Mouse (Mus musculus) megakaryocyte, embryonic 14.5 days (primary cell): ENCODE data around the gene Praf2. TPM values are rescaled to one million over a fixed set of nuclear protein-coding genes. Genes with fewer than 3 reads are reported as not detected.
"Not testable (repeated sequence)": the region's sequence is repeated elsewhere in the genome, so short reads cannot be mapped to it uniquely, and the experiment has no call there.

Source experiments
- H3K27me3 ChIP-seq: replicated peaks from 2 replicates; pipeline ENCODE3; 2012; ENCODE audit warnings: inconsistent platforms
- H3K36me3 ChIP-seq: replicated peaks from 2 replicates; pipeline ENCODE3; 2012; ENCODE audit warnings: low read length, inconsistent platforms, mixed read lengths
- H3K4me1 ChIP-seq: 2 replicates; pipeline ENCODE4 v1.6.1; 2012; ENCODE audit warnings: inconsistent platforms
- H3K4me3 ChIP-seq: replicated peaks from 2 replicates; pipeline ENCODE3; 2012; ENCODE audit warnings: moderate library complexity, mild to moderate bottlenecking, inconsistent platforms
- H3K9me3 ChIP-seq: 2 replicates; pipeline ENCODE4 v1.6.1; 2012; ENCODE audit warnings: inconsistent platforms
- FLI1 ChIP-seq: IDR thresholded peaks from 2 replicates; pipeline ENCODE4 v1.6.1; 2012; ENCODE audit warnings: low read length, inconsistent platforms, mixed read lengths
- GATA1 ChIP-seq: IDR thresholded peaks from 3 replicates; pipeline ENCODE4 v1.6.1; 2012; ENCODE audit warnings: mixed read lengths, low read length, inconsistent platforms, borderline replicate concordance
- polyA plus RNA-seq: library from polyadenylated mRNA; stranded (reverse); fragments of >175 nt; gene quantifications from 2 replicates; pipeline ENCODE4 v1.2.3, GENCODE M21; 2012; ENCODE audit warnings: low replicate concordance; ENCODE audit not compliant: insufficient read depth

Praf2 gene
- 28.2 and 91.3 TPM in 2 replicates for polyA plus RNA-seq

DNA sequence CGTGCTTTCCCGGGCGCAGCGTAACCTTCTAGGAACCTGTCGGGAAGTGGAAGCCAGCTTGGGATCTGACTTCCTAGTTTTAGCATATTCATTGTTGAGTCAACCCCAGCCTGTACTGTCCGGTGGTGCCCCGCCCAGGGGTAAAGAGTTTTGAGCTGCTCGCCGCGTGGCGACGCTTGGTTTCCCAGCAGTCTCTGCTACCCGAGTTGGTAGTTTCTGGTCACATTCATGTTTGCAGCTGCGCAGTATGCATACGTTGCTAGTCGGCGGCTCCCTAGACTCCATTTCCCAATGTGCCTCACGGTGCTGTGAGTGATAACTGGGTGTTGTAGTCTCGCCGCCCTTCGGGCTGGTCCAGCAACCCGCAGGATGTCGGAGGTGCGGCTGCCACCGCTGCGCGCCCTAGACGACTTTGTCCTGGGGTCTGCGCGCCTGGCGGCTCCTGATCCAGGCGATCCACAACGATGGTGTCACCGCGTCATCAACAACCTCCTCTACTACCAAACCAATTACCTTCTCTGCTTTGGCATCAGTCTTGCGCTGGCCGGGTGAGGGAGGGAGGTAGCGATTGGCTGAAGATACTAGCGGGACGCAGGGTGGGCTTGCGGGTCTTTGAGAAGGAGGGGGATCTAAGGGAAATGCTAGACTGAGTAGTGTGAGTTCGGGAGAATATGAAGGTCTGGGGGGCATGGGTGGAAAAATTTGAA, at the start of gene Praf2:
TSS of gene Praf2 (plus strand) at position 225 of the 707 bp plus-strand sequence.
- Histone ChIP-seq H3K9me3 (no peaks in the 10 kb centered on the region), H3K4me1 (peaks cover 45% of the 10 kb centered on the region), H3K4me3 (peak within 1 kb of the TSS; percentile 91), H3K36me3 (peaks cover 44% of the 10 kb centered on the region), H3K27me3 (no peaks in the 10 kb centered on the region)
- TF ChIP-seq FLI1: no peak
- TF ChIP-seq GATA1: no peak

- no peak for TF ChIP-seq FLI1
- no peak for TF ChIP-seq GATA1
- peaks cover 17% of the 10 kb centered on the region for H3K4me1 ChIP-seq
- H3K4me3 ChIP-seq: no peak overlapping the region
Observed at GRCm38 (mm10) chrX:7678986-7679385, 49.3 kb upstream of the Praf2 start.

DNA sequence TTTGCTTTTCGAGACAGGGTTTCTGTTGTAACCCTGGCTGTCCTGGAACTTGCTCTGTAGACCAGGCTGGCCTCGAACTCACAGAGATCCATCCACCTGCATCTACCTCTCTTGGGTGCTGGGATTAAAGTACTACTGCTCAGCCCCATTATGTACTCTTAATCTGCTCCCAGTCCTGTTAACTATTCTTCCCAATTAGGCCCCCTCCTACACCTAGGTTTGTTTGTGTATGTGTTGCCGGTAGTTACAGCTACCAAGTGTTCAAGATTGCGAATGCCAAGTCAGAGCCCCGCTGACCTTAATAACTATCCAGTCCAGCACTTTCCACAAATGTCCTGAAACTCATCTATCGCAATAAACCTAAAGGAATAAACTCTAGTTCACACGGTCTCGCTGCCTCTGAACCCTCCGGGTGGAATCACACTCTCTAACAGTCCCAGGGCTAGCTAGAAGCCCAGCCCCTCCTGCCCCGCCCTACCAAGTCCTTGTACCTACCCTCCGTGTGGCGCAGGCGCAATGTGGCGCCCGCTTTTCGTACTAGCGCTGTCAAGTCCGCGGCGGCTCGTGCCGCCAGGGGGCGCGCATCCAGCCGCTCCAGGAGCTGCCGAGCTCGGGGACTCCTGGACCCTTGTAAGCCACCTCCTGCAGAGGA, 48.7 kb upstream of the Praf2 start:
- Histone ChIP-seq H3K9me3 (no peaks in the 10 kb centered on the region), H3K27me3 (peaks cover 21% of the 10 kb centered on the region), H3K4me3 (peak overlapping the region; percentile 89), H3K4me1 (peaks cover 11% of the 10 kb centered on the region), H3K36me3 (no peaks in the 10 kb centered on the region)
- no peak for TF ChIP-seq FLI1
- TF ChIP-seq GATA1: no peak

More at GRCm38 (mm10) chrX:7678986-7679385, 49.3 kb upstream of the Praf2 start:
- Histone ChIP-seq H3K27me3 (peaks cover 21% of the 10 kb centered on the region), H3K9me3 (no peaks in the 10 kb centered on the region), H3K36me3 (no peaks in the 10 kb centered on the region)

- TF ChIP-seq GATA1: no peak
- TF ChIP-seq FLI1: no peak
- Histone ChIP-seq H3K27me3 (peaks cover 17% of the 10 kb centered on the region), H3K9me3 (no peaks in the 10 kb centered on the region), H3K4me3 (peak overlapping the region; percentile 89), H3K4me1 (peaks cover 6% of the 10 kb centered on the region; the same call in 1 of the 2 replicates), H3K36me3 (no peaks in the 10 kb centered on the region)
Observed at GRCm38 (mm10) chrX:7680057-7680412, 48.2 kb upstream of the Praf2 start.

DNA sequence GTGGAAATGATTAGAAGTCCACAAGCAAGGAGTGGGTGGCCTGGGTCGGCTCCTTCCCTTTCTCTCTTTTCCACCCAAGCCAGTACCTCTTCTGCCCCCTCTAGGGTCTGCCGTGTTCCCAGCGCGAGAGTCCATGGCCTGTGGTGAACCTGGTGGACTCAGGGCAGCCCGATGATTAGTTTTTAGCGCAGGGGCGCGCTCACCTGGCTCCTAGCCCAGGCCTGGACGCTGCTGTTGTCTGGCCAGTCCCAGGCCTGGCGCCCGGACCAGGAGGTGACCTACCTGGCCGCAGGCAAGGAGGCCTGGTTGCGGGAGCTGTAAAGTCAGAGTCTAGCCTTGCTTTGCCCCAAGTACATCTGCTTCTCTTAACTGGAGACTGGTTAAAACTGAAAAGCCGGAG, 47.4 kb upstream of the Praf2 start, which contains the start of gene Magix:
TSS of gene Magix (minus strand) at position 388 of the 400 bp plus-strand sequence.
- Histone ChIP-seq H3K27me3 (peaks cover 9% of the 10 kb centered on the region), H3K36me3 (no peaks in the 10 kb centered on the region), H3K4me3 (peak within 1 kb of the TSS; percentile 89), H3K9me3 (no peaks in the 10 kb centered on the region), H3K4me1 (peaks cover 6% of the 10 kb centered on the region; the same call in 1 of the 2 replicates)
- no peak for TF ChIP-seq FLI1
- no peak for TF ChIP-seq GATA1

- no peaks in the 10 kb centered on the region for H3K9me3 ChIP-seq
- H3K4me1 ChIP-seq: no peaks in the 10 kb centered on the region
- no peak for TF ChIP-seq GATA1
- TF ChIP-seq FLI1: no peak
- H3K27me3 ChIP-seq: peaks cover 21% of the 10 kb centered on the region
- H3K36me3 ChIP-seq: no peaks in the 10 kb centered on the region
- H3K4me3 ChIP-seq: no peak overlapping the region
Observed at GRCm38 (mm10) chrX:7688321-7688720, 39.9 kb upstream of the Praf2 start.

GRCm38 (mm10) chrX:7690486-7690885, 37.8 kb upstream of the Praf2 start:
- Histone ChIP-seq H3K4me3 (no peak overlapping the region), H3K9me3 (no peaks in the 10 kb centered on the region), H3K27me3 (peaks cover 17% of the 10 kb centered on the region), H3K36me3 (no peaks in the 10 kb centered on the region), H3K4me1 (peaks cover 3% of the 10 kb centered on the region; the same call in 1 of the 2 replicates)
- TF ChIP-seq GATA1 (no peak), FLI1 (no peak)

DNA sequence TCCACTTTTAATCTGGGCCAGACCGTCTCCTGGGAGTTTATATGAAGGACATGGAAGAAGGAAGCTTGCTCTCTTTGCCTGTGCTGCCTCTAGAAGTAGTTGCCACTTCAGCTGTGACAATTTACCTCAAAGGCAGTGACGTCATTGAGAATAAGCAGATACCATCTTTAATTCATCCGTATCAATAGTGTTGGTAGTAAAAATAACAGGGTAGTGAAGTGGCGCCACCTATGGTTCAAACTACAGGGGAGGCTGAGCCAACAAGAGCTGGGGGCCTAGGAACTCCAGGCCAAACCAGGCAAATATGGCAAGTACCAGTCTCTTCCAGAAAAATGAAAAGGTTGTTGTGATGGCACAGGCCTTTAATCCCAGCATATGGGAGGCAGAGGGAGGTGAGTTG, 35.4 kb upstream of the Praf2 start:
- no peak overlapping the region for H3K4me3 ChIP-seq
- TF ChIP-seq GATA1 (no peak), FLI1 (no peak)
- no peaks in the 10 kb centered on the region for H3K36me3 ChIP-seq
- no peaks in the 10 kb centered on the region for H3K9me3 ChIP-seq
- H3K27me3 ChIP-seq: peaks cover 7% of the 10 kb centered on the region
- peaks cover 3% of the 10 kb centered on the region; the same call in 1 of the 2 replicates for H3K4me1 ChIP-seq

DNA sequence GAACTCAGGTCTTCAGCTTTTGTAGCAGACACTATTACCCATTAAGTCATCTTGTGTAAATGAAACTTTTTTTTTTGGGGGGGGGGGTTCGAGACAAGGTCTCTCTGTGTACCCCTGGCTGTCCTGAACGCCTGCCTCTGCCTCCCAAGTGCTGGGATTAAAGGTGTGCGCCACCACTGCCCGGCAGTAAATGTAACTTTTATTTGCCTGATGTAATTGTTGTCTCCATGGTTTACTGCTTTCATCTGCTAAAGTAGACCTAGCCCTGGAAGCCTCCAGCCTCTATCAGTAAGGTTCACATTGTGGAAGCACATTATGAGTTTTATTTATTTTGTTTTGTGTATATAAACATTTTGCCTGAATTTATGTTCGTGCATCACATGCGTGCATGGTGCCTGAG, 31.7 kb upstream of the Praf2 start:
- H3K9me3 ChIP-seq: no peaks in the 10 kb centered on the region
- H3K4me1 ChIP-seq: peaks cover 15% of the 10 kb centered on the region
- H3K36me3 ChIP-seq: peaks cover 30% of the 10 kb centered on the region
- TF ChIP-seq GATA1: no peak
- TF ChIP-seq FLI1: no peak
- H3K4me3 ChIP-seq: peak overlapping the region; percentile 92
- H3K27me3 ChIP-seq: no peaks in the 10 kb centered on the region

- Histone ChIP-seq H3K9me3 (no peaks in the 10 kb centered on the region), H3K4me3 (peak within 1 kb of the TSS; percentile 92), H3K36me3 (peaks cover 35% of the 10 kb centered on the region), H3K27me3 (no peaks in the 10 kb centered on the region), H3K4me1 (peaks cover 15% of the 10 kb centered on the region)
- TF ChIP-seq GATA1: no peak
- no peak for TF ChIP-seq FLI1
Observed at GRCm38 (mm10) chrX:7696954-7697381, 31.3 kb upstream of the Praf2 start, which contains the start of gene Gpkow. Gene Gpkow (plus strand): TSS chrX:7697131.

DNA sequence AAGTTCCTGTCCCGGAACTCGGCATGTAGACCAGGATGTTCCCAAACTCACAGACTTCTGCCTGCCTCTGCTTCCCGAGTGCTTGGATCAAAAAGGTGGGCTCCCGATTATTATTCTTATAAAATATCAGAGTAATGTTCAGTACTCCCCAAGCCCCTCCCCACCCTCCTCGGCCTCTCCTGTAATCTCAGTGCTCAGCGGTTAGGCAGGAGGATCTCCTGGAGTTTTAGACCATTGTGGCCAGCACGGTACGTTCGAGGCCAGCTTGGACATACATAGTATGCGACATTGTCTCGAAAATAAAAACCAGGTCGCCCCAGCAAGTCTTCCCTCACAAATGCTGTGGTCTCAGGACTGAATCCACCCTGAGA, 14.5 kb upstream of the Praf2 start:
- not testable (repeated sequence) for H3K9me3 ChIP-seq, H3K27me3 ChIP-seq, H3K4me1 ChIP-seq
- Histone ChIP-seq H3K4me3 (peak overlapping the region; percentile 90), H3K36me3 (peaks cover 10% of the 10 kb centered on the region)

- not testable (repeated sequence) for H3K36me3 ChIP-seq, H3K9me3 ChIP-seq, H3K4me1 ChIP-seq, H3K27me3 ChIP-seq
- H3K4me3 ChIP-seq: peak within 1 kb of the TSS; percentile 90
Observed at GRCm38 (mm10) chrX:7714135-7714899, 13.9 kb upstream of the Praf2 start, which contains the start of gene Wdr45. Gene Wdr45 (plus strand): TSS chrX:7714333.

DNA sequence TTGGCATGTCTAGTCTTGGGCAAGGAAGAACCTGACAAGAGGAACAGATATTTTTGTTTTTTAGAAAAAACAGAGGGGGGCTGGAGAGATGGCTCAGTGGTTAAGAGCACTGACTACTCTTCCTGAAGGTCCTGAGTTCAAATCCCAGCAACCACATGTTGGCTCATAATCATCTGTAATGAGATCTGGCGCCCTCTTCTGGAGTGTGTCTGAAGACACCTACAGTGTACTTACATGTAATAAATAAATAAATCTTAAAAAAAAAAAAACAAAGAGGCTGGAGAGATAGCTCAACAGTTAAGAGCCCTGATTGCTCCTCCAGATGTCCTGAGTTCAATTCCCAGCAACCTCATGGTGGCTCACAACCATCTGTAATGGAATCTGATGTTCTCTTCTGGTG, 12.2 kb upstream of the Praf2 start:
- H3K4me3 ChIP-seq, H3K4me1 ChIP-seq, H3K27me3 ChIP-seq, H3K9me3 ChIP-seq, H3K36me3 ChIP-seq: not testable (repeated sequence)
